Mouse (Mus musculus) ovary, postnatal 10 days (tissue): Measurements from ENCODE around the gene Mrps9.
"Not testable (repeated sequence)": the region's sequence is repeated elsewhere in the genome, so short reads cannot be mapped to it uniquely, and the experiment has no call there.

ENCODE experiments used
- DNase-seq: peaks from one replicate; pipeline ENCODE4 v3.0.0; 2022; ENCODE audit warnings: low spot score

The Mrps9 gene

DNA sequence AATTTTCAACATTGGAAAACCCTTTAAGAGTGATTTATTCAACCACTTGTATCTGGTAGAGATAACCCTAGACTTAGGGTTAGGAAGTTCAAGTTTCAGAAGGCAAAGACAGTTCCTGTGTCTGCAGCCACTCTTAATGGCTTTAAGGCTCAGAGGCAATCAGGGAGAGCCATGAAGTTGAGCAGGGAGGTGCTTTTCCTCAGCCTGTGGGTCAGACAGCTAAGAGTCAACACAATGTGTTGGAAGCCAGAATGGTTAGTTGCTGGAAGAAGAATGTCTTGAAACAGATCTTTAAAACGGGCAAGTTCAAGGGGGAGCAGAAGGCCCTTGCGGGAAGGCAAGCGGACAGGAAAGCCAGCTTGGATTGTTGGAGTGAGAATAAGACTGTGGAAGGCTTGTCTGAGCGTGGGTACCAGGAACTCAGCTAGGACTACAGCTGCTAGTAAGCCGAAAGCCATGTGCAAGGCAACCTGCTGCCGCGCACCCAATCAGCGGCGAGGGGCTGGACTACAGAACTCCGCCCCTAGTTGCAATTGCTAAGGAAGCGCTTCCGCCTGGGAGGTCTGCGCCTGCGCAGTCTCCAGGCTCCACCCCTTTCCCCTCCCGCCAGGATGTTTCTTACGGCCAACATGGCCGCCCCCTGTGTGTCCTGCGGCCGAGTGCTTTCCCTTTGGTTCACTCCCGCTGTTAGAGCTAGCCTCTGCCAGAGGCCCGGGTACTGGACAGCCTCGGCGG lies at the start of gene Mrps9:
Gene Mrps9, plus strand, starts transcription at position 571 of the 735 bp plus-strand sequence.
- DNase-seq = peak; percentile 96

DNA sequence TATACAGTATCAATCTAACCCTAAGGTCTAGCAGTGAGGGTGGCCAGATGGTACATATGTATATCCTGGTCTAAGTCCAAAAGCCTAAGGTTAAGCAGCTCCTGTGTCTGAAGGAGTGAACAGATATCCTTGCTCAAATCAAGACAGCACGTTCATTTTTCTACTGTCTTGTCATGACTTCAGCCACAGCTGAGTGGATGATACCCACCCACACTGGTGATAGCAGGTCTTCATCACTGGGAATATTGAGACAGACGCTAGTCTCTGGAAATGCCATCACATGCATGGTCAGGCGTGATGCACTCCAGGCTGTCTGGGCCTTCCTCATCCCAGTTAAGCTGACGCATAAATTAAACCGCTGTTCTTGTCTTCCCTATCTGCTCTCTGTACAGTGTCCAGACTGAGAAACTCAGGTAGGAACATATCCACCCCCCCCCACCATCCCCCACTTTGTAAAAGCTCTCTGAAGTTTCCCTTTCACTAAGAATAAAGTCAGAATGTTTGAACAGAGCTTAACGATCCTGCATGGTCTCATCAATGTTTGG lies 37.7 kb upstream of the Mrps9 start:
- DNase-seq = no peak

DNA sequence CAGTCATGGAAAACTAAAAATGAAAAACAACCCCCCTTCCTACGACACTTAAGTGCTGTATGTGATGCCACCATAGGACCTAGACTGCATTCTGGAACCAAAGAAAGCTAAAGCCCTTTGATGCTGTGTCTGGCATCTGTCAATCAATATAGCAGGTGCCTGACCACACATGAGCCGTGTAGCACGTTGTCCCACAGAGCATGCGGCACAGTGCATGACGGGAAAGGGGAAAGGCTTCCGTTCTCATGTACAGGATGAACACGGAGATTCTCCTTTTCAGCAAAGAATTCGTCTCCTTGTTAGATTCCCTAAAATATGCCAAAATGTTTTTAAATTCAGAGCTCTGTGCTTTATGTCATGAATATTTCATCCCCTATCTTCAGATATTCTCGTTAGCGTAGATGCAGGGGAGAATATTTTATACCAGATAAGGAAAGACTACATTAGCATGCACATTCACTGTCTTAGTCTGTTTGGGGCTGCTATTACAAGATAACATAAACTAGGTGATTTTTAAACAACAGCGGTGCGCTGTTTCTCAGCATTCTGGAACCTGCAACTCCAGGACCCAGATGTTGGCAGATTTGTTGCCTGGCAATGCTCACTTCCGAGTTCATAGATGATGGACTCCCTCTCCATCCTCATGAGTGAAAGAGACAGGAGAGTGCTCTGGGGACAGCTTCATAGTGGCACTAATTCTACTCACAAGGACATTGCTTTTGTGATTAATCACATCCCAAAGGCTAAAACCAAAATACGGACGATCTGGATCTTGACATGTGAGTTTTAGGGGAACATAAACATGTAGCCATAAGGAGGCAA lies 36.0 kb upstream of the Mrps9 start:
- DNase-seq = no peak

DNA sequence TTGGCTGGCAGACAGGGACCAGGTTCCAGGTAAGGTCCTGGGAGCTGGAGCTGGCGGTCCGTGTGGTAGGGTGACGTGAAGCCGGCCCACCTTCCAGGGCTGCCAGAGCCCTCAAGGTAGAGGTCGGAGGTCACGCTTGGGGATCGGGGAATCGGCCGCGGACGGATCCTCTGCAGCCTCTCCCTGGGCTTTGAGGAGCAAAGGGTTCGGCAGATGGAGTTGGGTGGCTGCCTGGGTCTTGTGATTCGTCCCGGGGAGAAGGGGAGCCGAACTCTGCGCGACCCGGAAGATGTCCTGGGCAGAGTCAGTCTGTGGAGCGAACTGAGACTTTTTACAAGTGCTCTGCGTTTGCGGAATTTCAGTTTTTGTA lies 350 bp downstream of the Mrps9 start:
- no peak for DNase-seq

DNA sequence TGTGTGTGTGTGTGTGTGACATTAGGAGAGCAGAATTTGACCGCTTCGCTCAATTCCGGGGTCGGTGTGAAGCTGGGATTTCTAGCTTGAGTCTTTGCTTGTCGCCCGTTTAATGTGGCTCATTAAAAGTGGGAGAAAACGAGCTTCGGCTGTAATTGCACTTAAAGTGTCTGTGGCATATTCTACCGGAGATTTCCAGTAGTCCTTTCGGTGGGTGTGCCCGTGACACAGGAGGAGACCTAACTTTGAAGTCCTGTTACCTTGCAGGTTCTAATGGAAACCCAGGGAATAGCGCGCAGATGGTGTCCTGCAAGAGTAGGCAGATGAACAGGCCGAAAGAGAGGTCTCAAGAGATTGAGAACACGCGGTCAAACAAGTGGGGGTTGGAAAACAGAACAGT lies 777 bp downstream of the Mrps9 start:
- DNase-seq = no peak

DNA sequence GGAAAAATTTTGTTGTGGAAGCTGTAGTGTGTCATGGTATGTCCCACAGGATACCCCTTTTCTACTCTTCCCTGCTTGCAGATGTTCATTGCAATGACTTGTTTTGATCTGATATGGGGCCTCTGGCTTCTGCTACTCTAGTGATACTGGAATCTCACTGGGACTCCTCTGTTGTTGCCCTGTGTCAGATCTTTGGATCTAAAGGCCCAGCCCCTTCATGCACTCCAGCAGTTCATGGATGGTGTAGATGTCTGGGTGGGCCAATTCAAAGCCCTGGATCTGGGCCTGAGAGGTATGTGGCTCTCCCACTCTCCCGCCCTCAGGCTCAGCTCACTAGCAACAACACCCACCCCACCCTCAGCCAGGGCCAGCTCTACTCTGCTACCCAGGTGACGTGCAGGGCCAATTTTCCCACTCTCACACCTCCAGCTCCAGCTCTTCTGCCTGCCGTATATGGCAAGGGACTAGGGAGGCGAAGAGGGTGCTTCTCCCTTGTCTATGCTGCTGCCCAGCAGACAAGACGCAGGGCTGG lies 13.8 kb downstream of the Mrps9 start:
- no peak for DNase-seq

DNA sequence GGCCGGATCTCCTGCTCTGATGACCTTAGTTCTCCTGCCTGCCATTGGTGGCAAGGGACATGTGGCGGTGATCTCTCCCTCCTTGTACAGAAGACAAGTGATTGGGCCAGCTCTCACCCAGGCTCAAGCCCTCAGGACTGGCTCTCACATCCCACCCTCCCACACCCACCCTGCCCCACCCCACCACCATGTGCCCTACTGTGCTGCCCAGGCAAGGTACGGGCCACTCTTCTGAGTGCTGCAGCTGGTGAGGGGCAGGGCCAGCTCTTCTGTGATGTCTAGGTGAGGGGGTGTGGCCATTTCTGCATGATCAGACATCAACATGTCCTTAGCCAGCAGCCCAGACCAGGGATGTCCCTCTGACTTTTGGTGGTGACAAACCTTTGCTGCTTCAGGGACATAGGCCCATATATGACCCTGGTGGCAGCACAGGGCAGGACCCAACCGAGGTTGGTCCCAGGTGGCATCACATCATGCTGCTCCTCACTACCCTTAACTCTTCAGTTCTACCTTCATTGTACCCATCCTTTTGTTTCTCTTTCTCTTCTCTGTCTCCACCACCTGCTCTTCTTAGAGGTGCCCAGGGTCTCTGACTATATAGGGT lies 14.4 kb downstream of the Mrps9 start:
- no peak for DNase-seq

DNA sequence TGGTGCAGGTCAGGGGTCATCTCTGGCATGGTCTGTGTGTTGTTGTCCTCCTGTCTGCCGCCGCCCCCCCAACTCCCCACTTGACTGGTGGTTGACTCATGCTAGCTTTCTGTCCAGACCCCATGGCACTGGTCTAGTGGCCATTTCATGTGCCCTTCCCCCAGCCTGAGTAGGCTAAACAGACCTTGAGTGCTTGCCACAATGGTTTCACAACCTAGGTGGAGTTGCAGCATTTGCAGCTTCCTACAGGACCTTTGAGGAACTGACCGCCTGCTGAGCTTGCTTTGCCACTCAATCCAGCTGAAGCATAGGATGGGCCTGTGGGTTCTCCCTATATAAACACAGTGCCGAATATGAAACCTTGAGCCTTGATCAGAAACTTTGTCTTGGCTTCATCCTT lies 15.0 kb downstream of the Mrps9 start:
- DNase-seq = no peak

DNA sequence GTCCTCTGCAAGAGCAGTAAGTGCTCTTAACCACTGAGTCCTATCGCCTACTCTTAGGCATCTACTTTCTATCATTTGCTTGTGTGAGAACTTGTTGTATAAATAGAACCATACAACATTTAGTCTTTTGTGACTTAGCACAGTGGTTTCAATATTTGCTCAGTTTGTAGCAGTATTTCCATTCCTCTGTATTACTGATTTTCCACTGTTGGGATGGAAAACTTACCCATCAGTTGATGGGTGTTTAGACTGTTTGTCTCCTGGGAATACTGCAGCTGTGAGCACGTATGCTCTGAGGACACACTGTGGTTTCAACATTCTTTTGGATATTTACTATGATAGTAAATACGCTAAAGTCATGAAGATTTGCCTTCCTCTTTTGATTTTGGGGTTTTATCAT lies 16.2 kb downstream of the Mrps9 start:
- no peak for DNase-seq

DNA sequence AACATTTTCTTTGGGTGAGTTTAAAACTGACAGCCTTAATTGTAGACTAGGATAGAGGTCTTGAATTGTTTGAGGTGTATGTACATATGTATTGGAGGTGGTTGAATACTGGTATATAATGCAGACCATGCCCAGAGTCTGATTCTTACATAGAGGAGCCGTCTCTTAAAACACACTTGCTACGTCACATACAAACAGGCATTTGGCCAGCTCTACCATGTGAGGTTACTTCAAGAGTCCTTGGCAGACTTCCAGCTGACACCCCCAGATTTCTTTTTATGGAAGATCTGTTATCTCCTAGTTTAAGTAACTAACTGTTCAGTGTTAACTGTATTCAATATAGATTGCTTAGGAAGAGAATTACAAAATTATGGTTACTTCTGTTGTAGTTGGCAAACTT lies 23.1 kb downstream of the Mrps9 start:
- DNase-seq = no peak

DNA sequence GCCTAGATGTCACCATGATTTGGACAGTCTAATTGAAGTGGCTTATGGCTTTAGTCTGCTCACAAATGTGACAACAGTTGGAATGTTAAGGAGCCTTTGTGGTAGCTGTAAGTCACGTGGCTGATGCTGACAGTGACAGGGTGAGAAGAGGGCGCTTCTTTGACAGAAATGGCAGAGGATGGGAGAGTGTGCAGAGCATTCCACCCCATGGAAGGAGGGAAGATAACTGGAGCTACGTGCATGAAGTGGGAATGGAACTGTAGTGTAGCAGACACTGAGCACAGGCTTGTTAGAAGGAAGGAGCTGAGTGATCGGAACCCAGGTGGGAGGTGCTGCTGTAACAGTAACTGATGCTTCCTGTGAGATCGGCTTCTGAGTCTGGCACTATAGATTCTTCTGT lies 24.2 kb downstream of the Mrps9 start:
- no peak for DNase-seq

DNA sequence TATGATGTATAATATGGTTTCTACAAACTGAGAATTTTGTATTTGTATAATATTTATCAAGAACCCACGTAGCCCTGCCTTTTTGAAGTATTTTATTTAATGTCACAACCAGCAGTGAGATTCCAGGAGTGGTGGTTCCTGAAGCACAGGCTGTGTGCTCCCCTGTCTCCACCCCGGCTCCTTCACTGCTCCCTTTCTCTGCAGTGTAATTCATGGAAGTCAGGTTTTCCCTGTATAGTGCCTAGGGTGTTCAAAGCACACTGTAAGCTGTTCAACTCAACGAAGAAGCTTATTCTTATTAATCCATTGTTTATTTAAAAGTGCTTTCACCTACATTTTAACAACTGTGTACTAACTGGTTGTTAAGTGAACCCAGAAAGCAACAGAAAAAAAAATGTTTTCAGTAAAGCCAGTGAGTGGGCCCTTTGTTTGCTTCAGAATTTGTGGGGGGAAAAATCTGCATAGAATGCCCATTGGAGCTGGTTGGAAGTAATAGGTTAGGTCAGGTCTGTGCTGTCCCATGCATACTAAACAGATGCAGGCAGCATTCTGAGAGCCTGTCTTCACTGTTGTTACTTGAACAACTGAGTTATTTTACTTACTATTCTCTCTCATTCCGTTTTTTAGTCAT lies 25.5 kb downstream of the Mrps9 start:
- no peak for DNase-seq

DNA sequence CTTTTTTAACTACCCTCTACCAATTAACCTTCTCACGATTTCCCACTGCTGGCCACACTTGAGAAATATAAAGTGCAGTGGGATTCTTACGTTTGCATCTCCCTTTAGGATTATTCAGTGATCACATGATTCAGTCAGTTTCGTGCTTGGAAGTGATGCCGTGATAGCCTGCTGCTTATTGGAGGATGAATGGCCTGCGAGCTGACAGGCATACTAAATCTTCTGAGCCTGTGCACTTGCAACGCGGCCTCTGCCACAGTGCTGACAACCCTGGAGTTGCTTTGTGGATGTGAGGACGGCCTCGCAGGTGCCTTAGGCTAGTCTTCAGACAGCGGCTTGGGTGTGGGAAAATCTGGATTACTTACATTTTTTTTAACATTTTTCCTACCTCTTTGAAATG lies 26.2 kb downstream of the Mrps9 start:
- no peak for DNase-seq

DNA sequence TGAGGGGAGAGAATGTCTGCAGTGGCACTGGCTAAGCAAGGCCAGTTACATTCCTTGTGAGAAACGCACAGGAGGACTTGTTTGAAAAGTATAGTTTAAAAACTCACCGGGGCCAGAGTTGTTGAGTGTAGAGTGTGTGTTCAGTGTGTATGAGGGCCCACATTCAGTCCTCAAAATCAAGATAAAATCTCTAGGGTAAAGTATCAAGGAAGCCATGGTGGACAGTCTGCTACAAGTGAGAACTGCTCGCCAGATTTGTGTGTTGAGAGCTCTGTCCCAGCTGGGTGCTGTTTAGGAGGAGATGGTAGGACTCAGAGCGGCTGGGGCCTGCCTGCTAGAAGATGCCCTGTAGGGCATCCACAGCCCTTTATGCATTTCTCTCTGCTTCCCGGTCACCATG lies 27.8 kb downstream of the Mrps9 start:
- DNase-seq = no peak

DNA sequence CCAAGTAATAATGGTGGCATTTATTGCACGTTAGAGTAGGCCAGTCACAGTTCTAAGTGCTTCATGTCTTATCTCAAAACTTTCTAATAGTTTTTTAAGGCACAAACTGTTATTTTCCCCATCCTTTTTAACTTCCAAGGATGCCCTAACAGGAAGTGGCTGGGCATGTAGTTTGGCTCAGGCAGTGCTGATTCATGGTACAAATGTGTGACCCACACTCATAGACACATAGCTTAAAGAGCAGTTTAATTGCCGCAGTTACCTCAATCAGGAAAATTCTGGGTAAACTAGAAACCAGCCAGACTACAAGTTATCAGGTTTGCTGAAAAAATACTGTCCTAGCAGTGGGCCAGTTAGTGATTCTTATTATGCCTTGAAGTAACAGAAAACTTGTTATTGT lies 31.2 kb downstream of the Mrps9 start:
- DNase-seq = no peak

DNA sequence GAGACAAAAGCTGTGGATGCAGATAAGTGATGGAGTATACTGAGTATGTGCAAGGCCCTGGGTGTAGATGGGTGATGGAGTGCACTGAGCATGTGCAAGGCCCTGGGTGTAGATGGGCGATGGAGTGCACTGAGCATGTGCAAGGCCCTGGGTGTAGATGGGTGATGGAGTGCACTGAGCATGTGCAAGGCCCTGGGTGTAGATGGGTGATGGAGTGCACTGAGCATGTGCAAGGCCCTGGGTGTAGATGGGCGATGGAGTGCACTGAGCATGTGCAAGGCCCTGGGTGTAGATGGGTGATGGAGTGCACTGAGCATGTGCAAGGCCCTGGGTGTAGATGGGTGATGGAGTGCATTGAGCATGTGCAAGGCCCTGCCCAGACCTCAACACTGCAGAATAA lies 32.4 kb downstream of the Mrps9 start:
- DNase-seq = not testable (repeated sequence)

DNA sequence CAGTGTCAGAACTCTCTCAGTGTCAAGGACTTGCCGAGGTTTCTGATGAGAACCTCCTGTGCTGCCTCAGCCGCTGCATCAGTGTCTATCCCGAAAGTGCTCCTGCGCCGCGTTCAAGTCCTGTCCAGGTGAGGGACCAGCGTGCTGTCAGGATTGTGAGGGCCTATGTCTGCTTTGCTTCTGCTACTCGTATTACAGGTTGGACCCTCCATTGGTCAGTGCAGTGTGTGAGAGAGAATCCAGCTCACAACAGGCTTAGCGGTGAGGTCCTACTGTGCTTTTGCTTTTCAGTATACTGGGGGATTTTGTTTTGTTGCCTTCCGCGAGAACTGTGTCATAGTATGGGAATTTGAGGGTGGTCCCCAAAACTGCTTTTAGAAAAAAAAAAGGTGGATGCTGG lies 36.8 kb downstream of the Mrps9 start:
- no peak for DNase-seq

DNA sequence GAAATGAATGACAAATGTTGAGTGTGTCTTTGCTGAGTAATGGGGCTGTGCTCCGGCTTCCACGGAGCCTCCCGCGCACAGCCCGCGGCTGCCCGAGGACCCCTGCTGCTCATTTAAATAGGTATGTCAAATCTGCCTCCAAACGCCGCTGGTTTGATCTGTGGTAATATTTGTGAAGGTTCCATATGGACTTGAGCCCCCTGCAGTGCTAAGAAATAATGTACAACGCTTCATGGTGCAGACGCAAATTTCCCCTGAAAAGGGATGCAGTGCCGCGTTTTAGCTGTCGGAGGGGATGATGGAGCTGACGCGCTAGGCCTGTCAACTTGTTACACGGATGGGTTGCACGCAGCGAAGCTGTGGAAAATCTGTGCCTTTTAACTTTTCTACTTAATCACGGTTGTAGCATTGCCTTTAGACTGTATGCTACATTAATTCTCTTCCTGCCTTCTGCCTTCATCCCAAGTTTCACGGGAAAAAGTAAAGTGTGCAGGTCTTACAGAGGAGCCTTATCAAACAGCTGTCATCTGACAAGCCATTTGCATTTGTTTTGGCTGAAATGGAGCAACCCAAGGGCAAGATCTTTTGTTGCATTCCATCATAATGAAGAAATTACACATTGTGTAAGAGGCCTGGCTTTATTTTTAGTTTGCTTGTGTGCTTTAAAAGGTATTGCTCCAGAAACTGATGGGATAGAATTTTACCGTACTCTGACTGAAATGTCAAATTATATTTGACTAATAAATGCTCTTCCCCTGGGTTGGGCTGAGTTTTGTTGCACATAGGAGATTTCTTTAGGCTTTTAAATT lies 37.7 kb downstream of the Mrps9 start:
- no peak for DNase-seq

DNA sequence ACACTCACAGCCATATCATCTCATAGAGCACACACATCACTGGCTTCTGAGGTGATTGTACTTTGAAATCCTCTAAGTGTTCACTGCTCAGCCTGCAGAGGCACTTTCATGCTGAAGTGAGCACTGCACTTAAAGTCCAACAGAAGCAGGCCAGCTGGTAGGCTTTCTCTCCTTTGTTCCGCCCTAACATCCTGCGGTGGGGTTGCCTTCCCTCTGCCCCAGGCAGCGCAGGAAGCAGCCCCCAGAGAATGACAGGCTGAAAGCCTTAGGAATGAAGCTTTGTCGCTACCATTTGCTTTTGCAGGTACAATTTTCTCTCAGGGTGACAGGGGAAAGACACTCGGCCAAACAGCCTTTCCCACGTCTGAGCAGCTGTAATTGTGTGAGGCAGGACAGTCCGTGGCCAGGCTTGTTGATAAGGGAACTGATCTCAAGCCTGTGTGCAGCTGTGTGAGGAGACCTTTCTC lies 38.4 kb downstream of the Mrps9 start:
- DNase-seq = no peak

DNA sequence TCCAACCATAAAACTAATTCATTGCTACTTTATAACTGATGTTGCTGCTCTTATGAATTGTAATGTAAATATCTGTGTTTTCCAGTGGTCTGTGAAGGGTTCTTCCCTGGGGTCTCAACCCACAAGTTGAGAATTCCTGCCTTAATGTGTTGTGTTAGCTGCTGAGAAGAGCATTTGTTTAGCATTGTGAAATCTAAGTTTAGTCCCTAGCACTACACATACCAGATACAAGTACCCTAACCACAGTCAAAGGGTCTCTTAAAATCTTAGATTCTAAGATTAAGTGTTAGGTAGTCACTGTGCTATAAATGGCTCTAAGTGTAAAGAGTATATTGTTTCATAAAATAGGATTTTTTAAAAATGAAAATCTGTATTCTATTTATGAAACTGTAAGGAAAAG lies 43.7 kb downstream of the Mrps9 start:
- no peak for DNase-seq

DNA sequence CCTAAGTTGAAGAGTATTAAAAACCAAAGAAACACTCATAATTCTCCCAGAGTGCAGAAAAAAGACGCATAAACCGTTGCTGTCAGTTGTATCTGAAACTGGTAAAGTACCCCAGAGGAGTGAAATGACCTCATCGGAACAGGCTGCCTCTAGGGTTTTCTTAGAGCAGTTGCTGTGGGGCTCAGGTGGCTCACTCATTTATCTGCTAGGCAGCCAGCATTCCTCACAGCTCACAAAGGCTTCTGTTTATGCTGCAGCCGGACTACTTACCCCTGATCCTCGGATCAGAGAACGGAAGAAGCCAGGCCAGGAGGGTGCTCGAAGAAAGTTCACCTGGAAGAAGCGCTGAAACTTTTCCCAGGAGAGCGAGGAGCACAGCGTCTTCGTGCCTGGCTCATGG lies 54.1 kb downstream of the Mrps9 start:
- DNase-seq = no peak
